Mouse (Mus musculus): ENCODE measurements around the gene Slc16a13. TPM values are rescaled to one million over a fixed set of nuclear protein-coding genes. Genes with fewer than 3 reads are reported as not detected.
A peak's percentile ranks its signal among the peaks of the same experiment; 100 is the strongest.

Gene Slc16a13
- total RNA-seq, 1 experiment: 12.4 TPM

GRCm38 (mm10) chr11:70227126-70227525, 6.3 kb upstream of the Slc16a13 start:
- Histone ChIP-seq H3K27ac (ENCODE audit: insufficient read depth, low read depth, low read length, poor library complexity, severe bottlenecking) (no peak overlapping the region), H3K4me1 (ENCODE audit: control insufficient read depth in 2 of 2, insufficient read depth in 2 of 2, low read length in 2 of 2, poor library complexity in 1 of 2) (peaks cover 7 to 23% of the 10 kb centered on the region in 2 experiments), H3K9ac (ENCODE audit: insufficient read depth, low read depth, low read length, poor library complexity, severe bottlenecking) (no peak overlapping the region), H3K4me3 (ENCODE audit: insufficient read depth in 1 of 2, low read depth in 1 of 2, low read length in 2 of 2, poor library complexity in 1 of 2, severe bottlenecking in 1 of 2) (no peak overlapping the region), H3K36me3 (ENCODE audit: control insufficient read depth, insufficient read depth, low read length, poor library complexity, severe bottlenecking) (peaks cover 5% of the 10 kb centered on the region; the same call in 1 of the 2 replicates), H3K9me3 (ENCODE audit: control insufficient read depth, insufficient read depth, low read depth, low read length) (no peaks in the 10 kb centered on the region)
- in situ Hi-C loops (cut with MboI; ENCODE audit: low sequenced_read_pairs in 2 of 2, unreplicated experiment in 2 of 2): no loop called here
- DNase-seq (ENCODE audit: low read depth, low spot score): no peak
- TF ChIP-seq CHD2 (IDR thresholded peaks at IDR 0.05; ENCODE audit: low read depth, low read length) (no peak), HCFC1 (IDR thresholded peaks at IDR 0.05; ENCODE audit: borderline replicate concordance, insufficient read depth, low read length) (no peak), MAFK (IDR thresholded peaks at IDR 0.05; ENCODE audit: insufficient read depth, low read depth, low read length) (no peak), ZC3H11A (IDR thresholded peaks at IDR 0.05; ENCODE audit: borderline replicate concordance, low read depth, low read length) (no peak), ZNF384 (IDR thresholded peaks at IDR 0.05; ENCODE audit: low read depth, low read length) (no peak)

- DNase-seq (ENCODE audit: low read depth, low spot score): no peak
- Histone ChIP-seq H3K4me3 (ENCODE audit: insufficient read depth in 1 of 2, low read depth in 1 of 2, low read length in 2 of 2, poor library complexity in 1 of 2, severe bottlenecking in 1 of 2) (peak overlapping the region; percentile 3 to 49), H3K27ac (ENCODE audit: insufficient read depth, low read depth, low read length, poor library complexity, severe bottlenecking) (no peak overlapping the region), H3K9ac (ENCODE audit: insufficient read depth, low read depth, low read length, poor library complexity, severe bottlenecking) (peak overlapping the region; percentile 61), H3K9me3 (ENCODE audit: control insufficient read depth, insufficient read depth, low read depth, low read length) (no peaks in the 10 kb centered on the region), H3K4me1 (ENCODE audit: control insufficient read depth in 2 of 2, insufficient read depth in 2 of 2, low read length in 2 of 2, poor library complexity in 1 of 2) (peaks cover 8 to 23% of the 10 kb centered on the region in 2 experiments), H3K36me3 (ENCODE audit: control insufficient read depth, insufficient read depth, low read length, poor library complexity, severe bottlenecking) (peaks cover 5% of the 10 kb centered on the region; the same call in 1 of the 2 replicates)
- TF ChIP-seq CHD2 (IDR thresholded peaks at IDR 0.05; ENCODE audit: low read depth, low read length): no peak
- TF ChIP-seq ZNF384 (IDR thresholded peaks at IDR 0.05; ENCODE audit: low read depth, low read length): no peak
- TF ChIP-seq ZC3H11A (IDR thresholded peaks at IDR 0.05; ENCODE audit: borderline replicate concordance, low read depth, low read length): no peak
- TF ChIP-seq MAFK (IDR thresholded peaks at IDR 0.05; ENCODE audit: insufficient read depth, low read depth, low read length): no peak
- in situ Hi-C loops (cut with MboI; ENCODE audit: low sequenced_read_pairs in 2 of 2, unreplicated experiment in 2 of 2): no loop called here
Measured at GRCm38 (mm10) chr11:70226602-70226890, 5.7 kb upstream of the Slc16a13 start.

- H3K36me3 ChIP-seq (ENCODE audit: control insufficient read depth, insufficient read depth, low read length, poor library complexity, severe bottlenecking): peaks cover 5% of the 10 kb centered on the region; the same call in 1 of the 2 replicates
- no peaks in the 10 kb centered on the region for H3K9me3 ChIP-seq (ENCODE audit: control insufficient read depth, insufficient read depth, low read depth, low read length)
- DNase-seq (ENCODE audit: low read depth, low spot score): no peak
- TF ChIP-seq ZNF384 (IDR thresholded peaks at IDR 0.05; ENCODE audit: low read depth, low read length) (no peak), MAFK (IDR thresholded peaks at IDR 0.05; ENCODE audit: insufficient read depth, low read depth, low read length) (0 out of 2 replicates have a peak, but pooled peaks have one; percentile 45)
- peak overlapping the region; percentile 3 to 49; a peak in 3 of 4 replicates for H3K4me3 ChIP-seq (ENCODE audit: insufficient read depth in 1 of 2, low read depth in 1 of 2, low read length in 2 of 2, poor library complexity in 1 of 2, severe bottlenecking in 1 of 2)
- peaks cover 8 to 23% of the 10 kb centered on the region in 2 experiments for H3K4me1 ChIP-seq (ENCODE audit: control insufficient read depth in 2 of 2, insufficient read depth in 2 of 2, low read length in 2 of 2, poor library complexity in 1 of 2)
- H3K9ac ChIP-seq (ENCODE audit: insufficient read depth, low read depth, low read length, poor library complexity, severe bottlenecking): peak overlapping the region; percentile 61
- H3K27ac ChIP-seq (ENCODE audit: insufficient read depth, low read depth, low read length, poor library complexity, severe bottlenecking): no peak overlapping the region
- in situ Hi-C loops (cut with MboI; ENCODE audit: low sequenced_read_pairs in 2 of 2, unreplicated experiment in 2 of 2): no loop called here
Measured at GRCm38 (mm10) chr11:70225798-70226601, 5.1 kb upstream of the Slc16a13 start.

- no peak for DNase-seq (ENCODE audit: low read depth, low spot score)
- Histone ChIP-seq H3K4me3 (ENCODE audit: insufficient read depth in 1 of 2, low read depth in 1 of 2, low read length in 2 of 2, poor library complexity in 1 of 2, severe bottlenecking in 1 of 2) (no peak overlapping the region), H3K9ac (ENCODE audit: insufficient read depth, low read depth, low read length, poor library complexity, severe bottlenecking) (no peak overlapping the region), H3K27ac (ENCODE audit: insufficient read depth, low read depth, low read length, poor library complexity, severe bottlenecking) (no peak overlapping the region), H3K9me3 (ENCODE audit: control insufficient read depth, insufficient read depth, low read depth, low read length) (no peaks in the 10 kb centered on the region), H3K4me1 (ENCODE audit: control insufficient read depth in 2 of 2, insufficient read depth in 2 of 2, low read length in 2 of 2, poor library complexity in 1 of 2) (peaks cover 2 to 26% of the 10 kb centered on the region in 2 experiments; a peak in 3 of 4 replicates), H3K36me3 (ENCODE audit: control insufficient read depth, insufficient read depth, low read length, poor library complexity, severe bottlenecking) (peaks cover 5% of the 10 kb centered on the region; the same call in 1 of the 2 replicates)
- TF ChIP-seq HCFC1 (IDR thresholded peaks at IDR 0.05; ENCODE audit: borderline replicate concordance, insufficient read depth, low read length): no peak
- no peak for TF ChIP-seq CHD2 (IDR thresholded peaks at IDR 0.05; ENCODE audit: low read depth, low read length)
- no peak for TF ChIP-seq MAFK (IDR thresholded peaks at IDR 0.05; ENCODE audit: insufficient read depth, low read depth, low read length)
- no peak for TF ChIP-seq ZC3H11A (IDR thresholded peaks at IDR 0.05; ENCODE audit: borderline replicate concordance, low read depth, low read length)
- no peak for TF ChIP-seq ZNF384 (IDR thresholded peaks at IDR 0.05; ENCODE audit: low read depth, low read length)
- in situ Hi-C loops (cut with MboI; ENCODE audit: low sequenced_read_pairs in 2 of 2, unreplicated experiment in 2 of 2): no loop called here
Measured at GRCm38 (mm10) chr11:70223724-70224123, 2.9 kb upstream of the Slc16a13 start.
